24 mouse cellular contexts compared by ENCODE assay signal in the genomic region with DNA sequence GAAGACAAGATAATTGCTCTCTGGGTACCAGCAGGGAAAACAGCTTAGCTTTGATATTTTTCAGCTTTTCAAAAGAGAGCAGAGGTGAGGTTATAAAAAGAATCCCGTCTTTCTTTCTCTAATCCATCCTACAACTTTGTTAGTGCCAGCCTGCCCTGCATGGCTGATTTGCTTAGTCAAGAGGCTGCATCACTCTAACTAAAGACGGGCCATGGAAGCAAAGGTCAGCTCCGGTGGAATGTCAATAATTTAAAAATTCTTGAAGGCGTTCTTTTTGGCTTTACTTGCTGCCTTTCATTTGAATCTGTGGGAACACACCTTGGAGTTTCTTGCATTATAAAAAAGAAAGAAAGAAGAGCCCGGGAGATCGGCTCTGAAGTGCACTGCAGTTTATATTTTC.
DNase-seq lines count a peak whose midpoint lies in the region; ATAC-seq and TF ChIP-seq lines count a peak whose summit lies in the region.
"Had no signal": no experiment of that assay in that cellular context is flagged by ENCODE, and none has a peak within 500 bp of the region (broad histone marks: within the 10 kb centered on the region; RNA-seq: fewer than 3 reads in every experiment).

No protein-coding gene starts in this region.

- no peaks in the 10 kb centered on the region; the same call in 1 of the 2 replicates for H3K4me1 ChIP-seq in kidney, embryonic 16.5 days (ENCODE audit: insufficient read depth, low read length)
- 0 out of 2 replicates have a peak, but pooled peaks cover 3% of the 10 kb centered on the region for H3K4me1 ChIP-seq in neural tube, embryonic 13.5 days (replicated peaks)
- no peaks in the 10 kb centered on the region for H3K4me1 ChIP-seq in heart, adult 2 months (ENCODE audit: control insufficient read depth, insufficient read depth, low read length)
- no peaks in the 10 kb centered on the region for H3K4me1 ChIP-seq in liver, postnatal 0 days (ENCODE audit: insufficient read depth)
- H3K4me1 ChIP-seq: embryonic facial prominence, embryonic 15.5 days; heart, embryonic 15.5 days had no signal

- no peak overlapping the region for H3K9ac ChIP-seq in kidney, embryonic 16.5 days (replicated peaks; ENCODE audit: low read length)
- no peak overlapping the region for H3K9ac ChIP-seq in neural tube, embryonic 13.5 days
- H3K9ac ChIP-seq in heart, adult 2 months (ENCODE audit: low read depth, low read length), result no peak overlapping the region
- no peak overlapping the region for H3K9ac ChIP-seq in liver, postnatal 0 days (replicated peaks)
- H3K9ac ChIP-seq: embryonic facial prominence, embryonic 15.5 days; heart, embryonic 15.5 days; hindbrain, embryonic 14.5 days; midbrain, embryonic 12.5 days had no signal

- no peak overlapping the region for H3K4me3 ChIP-seq in kidney, embryonic 16.5 days (ENCODE audit: low read length)
- H3K4me3 ChIP-seq in neural tube, embryonic 13.5 days, result no peak overlapping the region
- no peak overlapping the region for H3K4me3 ChIP-seq in heart, adult 2 months
- no peak overlapping the region for H3K4me3 ChIP-seq in liver, postnatal 0 days (ENCODE audit: low read depth, low read length)
- H3K4me3 ChIP-seq: embryonic facial prominence, embryonic 15.5 days; heart, embryonic 15.5 days; midbrain, embryonic 12.5 days had no signal

- no peak for TF ChIP-seq POLR2A in heart, adult 2 months (IDR thresholded peaks at IDR 0.05; ENCODE audit: insufficient read depth, low read depth, low read length)

- H3K79me2 ChIP-seq in heart, adult 2 months (replicated peaks; ENCODE audit: control insufficient read depth, insufficient read depth, low read length), result no peaks in the 10 kb centered on the region

- no peaks in the 10 kb centered on the region for H3K9me3 ChIP-seq in kidney, embryonic 16.5 days (ENCODE audit: low read length)
- no peaks in the 10 kb centered on the region for H3K9me3 ChIP-seq in neural tube, embryonic 13.5 days
- H3K9me3 ChIP-seq in liver, postnatal 0 days (ENCODE audit: low read length), result no peaks in the 10 kb centered on the region
- H3K9me3 ChIP-seq: embryonic facial prominence, embryonic 15.5 days; heart, embryonic 15.5 days; midbrain, embryonic 12.5 days had no signal

- ATAC-seq in kidney, embryonic 16.5 days (ENCODE audit: low FRiP score, low TSS enrichment), result no peak
- no peak for ATAC-seq in neural tube, embryonic 13.5 days (ENCODE audit: low read depth)
- ATAC-seq in liver, postnatal 0 days, result no peak
- ATAC-seq: inflammation-experienced regulatory T-cells, adult 6 months; lung, postnatal 0 days had no signal

- H3K27ac ChIP-seq in kidney, embryonic 16.5 days (ENCODE audit: low read length), result no peak overlapping the region
- no peak overlapping the region for H3K27ac ChIP-seq in neural tube, embryonic 13.5 days (replicated peaks)
- H3K27ac ChIP-seq in heart, adult 2 months, result no peak overlapping the region
- no peak overlapping the region for H3K27ac ChIP-seq in liver, postnatal 0 days (ENCODE audit: low read depth)
- H3K27ac ChIP-seq: embryonic facial prominence, embryonic 15.5 days; heart, embryonic 15.5 days; hindbrain, embryonic 14.5 days; midbrain, embryonic 12.5 days had no signal

- H3K36me3 ChIP-seq in kidney, embryonic 16.5 days (ENCODE audit: insufficient read depth, low read length), result no peaks in the 10 kb centered on the region
- H3K36me3 ChIP-seq in neural tube, embryonic 13.5 days, result no peaks in the 10 kb centered on the region
- no peaks in the 10 kb centered on the region for H3K36me3 ChIP-seq in heart, adult 2 months (ENCODE audit: control insufficient read depth, insufficient read depth, low read length)
- no peaks in the 10 kb centered on the region for H3K36me3 ChIP-seq in liver, postnatal 0 days (replicated peaks; ENCODE audit: insufficient read depth, low read length)
- H3K36me3 ChIP-seq: embryonic facial prominence, embryonic 15.5 days; G1E; heart, embryonic 15.5 days; midbrain, embryonic 12.5 days had no signal

- intact Hi-C loops in heart, adult 2 months (cut with DNase I), result no loop called here

- H3K27me3 ChIP-seq in kidney, embryonic 16.5 days (ENCODE audit: insufficient read depth, low read length), result no peaks in the 10 kb centered on the region
- no peaks in the 10 kb centered on the region for H3K27me3 ChIP-seq in neural tube, embryonic 13.5 days
- no peaks in the 10 kb centered on the region for H3K27me3 ChIP-seq in heart, adult 2 months (ENCODE audit: control insufficient read depth, insufficient read depth, low read length)
- no peaks in the 10 kb centered on the region for H3K27me3 ChIP-seq in liver, postnatal 0 days (ENCODE audit: insufficient read depth, low read length)
- H3K27me3 ChIP-seq: CH12.LX; embryonic facial prominence, embryonic 15.5 days; heart, embryonic 15.5 days; midbrain, embryonic 12.5 days had no signal

- no peak for TF ChIP-seq EP300 in heart, adult 2 months (IDR thresholded peaks at IDR 0.05; ENCODE audit: insufficient read depth, low read depth, low read length)
- no peak for TF ChIP-seq EP300 in liver, postnatal 0 days (IDR thresholded peaks at IDR 0.05; ENCODE audit: low read depth)

- no peak for TF ChIP-seq CTCF in heart, adult 2 months (IDR thresholded peaks at IDR 0.05)
- no peak for TF ChIP-seq CTCF in liver, postnatal 0 days (IDR thresholded peaks at IDR 0.05; ENCODE audit: low read depth)

- no peak overlapping the region for H3K4me2 ChIP-seq in kidney, embryonic 16.5 days (replicated peaks; ENCODE audit: low read depth, low read length)
- 0 out of 2 replicates have a peak overlapping the region, but pooled peaks have one; percentile 7 for H3K4me2 ChIP-seq in neural tube, embryonic 13.5 days
- H3K4me2 ChIP-seq in liver, postnatal 0 days (ENCODE audit: low read depth, low read length), result no peak overlapping the region
- H3K4me2 ChIP-seq: embryonic facial prominence, embryonic 15.5 days; heart, embryonic 15.5 days; hindbrain, embryonic 14.5 days; midbrain, embryonic 12.5 days had no signal

- peak; percentile 19 for DNase-seq in kidney, adult 18-20 months
- no peak for DNase-seq in neural tube, embryonic 10.5 days (ENCODE audit: extremely low spot score, low spot score)
- DNase-seq in kidney, postnatal 10 days, result peak; percentile 13
- no peak for DNase-seq in heart, adult 2 months
- DNase-seq in liver, postnatal 0 days, result no peak
- DNase-seq: adrenal gland, adult 2 months; B cell, adult 2 months; cerebellum, adult 2 months; cerebellum, postnatal 25 days; embryo, embryonic 11 days; gastrocnemius, postnatal 36 days; heart, postnatal 4 days; thymus, adult 18-20 months; thymus, postnatal 36 days had no signal

- 51% methylated on average over 6 of the region's 6 CpGs for WGBS in kidney, embryonic 16.5 days
- WGBS in neural tube, embryonic 13.5 days, result 47% methylated on average over 6 of the region's 6 CpGs
- WGBS in heart, adult 2 months, result 71% methylated on average over 6 of the region's 6 CpGs
- WGBS in liver, postnatal 0 days (ENCODE audit: insufficient replicate concordance), result 63% methylated on average over 6 of the region's 6 CpGs

Comparison
In these comparisons a context has a peak if more than half of its experiments do, and no peak if none do; other contexts are left out.
1. DNase-seq: peak in kidney, adult 18-20 months (single experiment) and kidney, postnatal 10 days (single experiment); none in neural tube, embryonic 10.5 days (single experiment), heart, adult 2 months (0 of 2) and liver, postnatal 0 days (single experiment).